Mouse (Mus musculus): Measurements from ENCODE around the gene Rbpj. TPM values are rescaled to one million over a fixed set of nuclear protein-coding genes. Genes with fewer than 3 reads are reported as not detected.
A peak's percentile ranks its signal among the peaks of the same experiment; 100 is the strongest.
"Not testable (repeated sequence)": the region's sequence is repeated elsewhere in the genome, so short reads cannot be mapped to it uniquely, and the experiment has no call there.

Rbpj gene
- total RNA-seq, 2 experiments from 2014 or later: 20.3 to 25.8 TPM

DNA sequence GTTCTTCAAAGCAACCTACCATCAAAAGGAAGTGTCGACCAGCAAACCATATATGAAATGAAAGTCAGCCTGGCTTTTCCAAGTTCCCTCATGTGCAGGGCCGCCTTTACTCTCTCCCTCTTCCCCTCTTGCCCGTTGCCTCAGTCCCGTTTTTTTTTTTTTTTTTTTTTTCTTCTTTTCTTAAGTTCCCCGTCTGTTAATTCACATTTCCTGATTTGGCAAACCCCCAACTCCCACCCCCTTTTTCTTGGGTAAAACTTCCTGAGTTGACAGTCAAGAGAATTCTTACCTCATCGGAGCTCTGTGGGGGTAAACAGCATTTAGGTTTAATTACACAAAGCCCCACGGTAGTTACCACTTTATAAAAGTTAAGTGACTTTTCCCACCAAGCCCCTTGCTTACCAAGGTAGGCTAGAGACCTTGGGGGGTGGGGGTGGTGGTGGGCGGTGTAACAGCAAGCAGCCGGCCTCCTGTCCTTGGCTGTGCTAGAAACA is 81.1 kb downstream of the Rbpj start:
- DNase-seq (ENCODE audit: low spot score in 2 of 2): no peak

DNA sequence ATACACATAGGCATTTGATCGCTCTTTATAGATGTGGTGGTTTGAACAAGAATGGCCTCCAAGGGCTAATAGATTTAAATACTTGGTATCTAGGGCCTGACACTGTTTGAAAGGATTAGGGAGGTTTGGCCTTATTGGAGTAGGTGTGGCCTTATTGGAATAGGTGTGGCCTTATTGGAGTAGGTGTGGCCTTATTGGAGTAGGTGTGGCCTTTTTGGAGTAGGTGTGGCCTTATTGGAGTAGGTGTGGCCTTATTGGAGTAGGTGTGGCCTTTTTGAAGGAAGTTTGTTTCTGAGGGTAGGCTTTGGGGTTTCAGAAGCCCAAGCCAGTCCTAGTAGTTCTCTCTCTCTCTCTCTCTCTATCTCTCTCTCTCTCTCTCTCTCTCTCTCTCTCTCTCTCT is 84.4 kb downstream of the Rbpj start:
- not testable (repeated sequence) for DNase-seq (ENCODE audit: low spot score in 2 of 2)

DNA sequence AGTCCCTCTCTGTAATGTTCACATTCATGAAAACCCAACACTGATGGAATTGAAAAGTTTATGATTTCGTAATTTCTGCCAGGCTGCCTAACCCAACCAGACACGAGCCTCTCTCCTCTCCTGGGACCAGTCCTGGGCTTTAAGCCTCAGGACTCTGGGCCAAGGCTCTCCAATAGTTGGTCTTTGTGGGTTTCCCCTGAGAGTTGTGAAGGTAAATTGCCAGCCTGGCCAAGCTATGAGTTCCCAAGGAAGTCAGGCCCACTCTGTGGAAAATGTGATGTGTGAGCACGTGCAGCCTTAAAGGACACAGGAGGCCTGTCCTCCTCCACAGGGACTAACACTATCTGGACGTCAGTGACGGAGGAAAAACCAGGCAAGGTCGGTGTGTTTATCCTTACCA is 85.4 kb downstream of the Rbpj start:
- no peak for DNase-seq (ENCODE audit: low spot score in 2 of 2)

DNA sequence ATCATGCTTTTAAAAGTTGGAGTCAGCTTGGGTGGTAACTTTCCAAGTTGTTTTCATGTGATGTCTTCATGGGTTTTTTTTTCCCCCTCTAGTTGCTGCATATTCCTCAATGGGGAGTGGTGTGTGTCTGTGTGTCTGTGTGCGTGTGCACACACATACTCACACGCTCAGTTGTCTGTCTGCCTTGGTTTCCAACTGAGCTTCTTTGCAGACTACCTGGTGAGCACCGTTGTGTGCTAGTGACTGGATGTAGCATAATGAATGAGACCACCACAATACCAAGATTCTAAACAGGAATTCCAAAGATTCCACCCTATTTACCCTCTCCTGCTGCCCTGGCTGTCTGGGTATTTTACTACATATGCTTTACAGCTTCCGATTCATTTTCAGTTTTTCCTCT is 86.0 kb downstream of the Rbpj start:
- DNase-seq (ENCODE audit: low spot score in 2 of 2): no peak

DNA sequence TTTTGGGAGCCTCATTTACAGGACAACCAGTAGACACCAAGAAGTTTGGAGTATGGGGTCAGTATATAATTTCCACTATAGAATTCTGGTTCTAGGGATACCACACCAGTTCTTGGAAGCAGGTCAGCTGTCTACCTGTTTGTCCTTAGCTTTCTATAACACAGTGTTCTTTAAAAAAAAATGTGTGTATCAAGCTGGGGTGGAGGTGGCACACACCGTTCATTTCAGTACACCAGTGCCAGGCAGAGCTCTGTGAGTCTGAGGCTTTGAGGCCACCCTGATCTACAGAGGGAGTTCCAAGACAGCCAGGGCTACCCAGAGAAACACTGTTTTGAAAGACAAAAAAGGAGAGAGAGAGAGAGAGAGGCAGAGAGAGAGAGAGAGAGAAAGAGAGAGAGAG is 87.3 kb downstream of the Rbpj start:
- DNase-seq (ENCODE audit: low spot score in 2 of 2): no peak

DNA sequence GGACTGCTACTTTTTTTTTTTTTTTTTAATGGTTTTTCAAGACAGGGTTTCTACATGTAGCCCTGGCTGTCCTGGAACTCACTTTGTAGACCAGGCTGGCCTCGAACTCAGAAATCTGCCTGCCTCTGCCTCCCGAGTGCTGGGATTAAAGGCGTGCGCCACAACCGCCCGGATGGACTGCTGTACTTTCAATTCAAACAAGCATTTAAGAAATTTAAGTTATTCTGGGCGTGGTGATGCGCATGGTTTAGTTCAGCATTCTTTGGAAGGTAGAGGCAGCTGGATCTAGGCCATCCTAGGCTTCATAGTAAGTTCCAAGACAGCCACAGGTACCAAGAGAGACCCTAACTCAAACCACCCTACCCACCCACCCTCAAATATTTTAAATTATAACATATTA is 88.2 kb downstream of the Rbpj start:
- DNase-seq (ENCODE audit: low spot score in 2 of 2): no peak

DNA sequence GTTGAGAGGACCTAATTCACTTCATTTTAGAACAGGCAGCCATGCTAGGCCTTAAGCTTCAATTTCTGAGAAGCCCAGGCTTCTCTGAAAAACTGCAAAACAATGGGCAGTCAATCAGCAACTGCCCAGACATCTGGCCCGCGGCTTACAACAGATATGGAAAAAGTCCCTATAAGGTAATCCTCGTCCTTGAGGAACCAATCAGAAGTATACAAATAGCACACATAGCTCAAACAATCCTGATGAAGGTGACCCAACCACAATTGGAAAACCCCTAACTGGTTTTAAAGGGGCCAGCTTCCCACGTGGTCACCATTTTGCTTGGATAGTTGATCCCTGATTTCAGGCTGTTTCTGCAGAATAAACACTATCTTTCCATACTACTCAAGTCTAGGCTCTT is 89.0 kb downstream of the Rbpj start:
- no peak for DNase-seq (ENCODE audit: low spot score in 2 of 2)

DNA sequence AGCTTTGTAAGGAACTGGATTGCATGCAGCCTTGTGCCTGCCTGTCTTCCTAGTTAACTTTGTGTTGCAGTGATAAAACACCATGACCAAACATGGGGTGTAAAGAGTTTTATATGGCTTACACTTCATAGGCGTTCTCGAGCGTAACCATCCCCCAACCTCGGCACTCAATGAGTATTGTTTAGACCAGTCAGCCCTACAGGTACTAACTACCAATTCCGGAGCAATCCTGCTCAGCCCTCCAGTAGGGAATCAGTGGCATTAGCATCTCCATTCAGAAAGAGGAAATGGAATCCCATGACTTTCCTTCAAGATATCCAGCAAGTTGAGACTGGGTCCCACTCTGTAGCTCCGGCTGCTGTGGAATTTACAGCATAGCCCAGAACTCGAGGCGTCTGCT is 89.5 kb downstream of the Rbpj start:
- DNase-seq (ENCODE audit: low spot score in 2 of 2): no peak

DNA sequence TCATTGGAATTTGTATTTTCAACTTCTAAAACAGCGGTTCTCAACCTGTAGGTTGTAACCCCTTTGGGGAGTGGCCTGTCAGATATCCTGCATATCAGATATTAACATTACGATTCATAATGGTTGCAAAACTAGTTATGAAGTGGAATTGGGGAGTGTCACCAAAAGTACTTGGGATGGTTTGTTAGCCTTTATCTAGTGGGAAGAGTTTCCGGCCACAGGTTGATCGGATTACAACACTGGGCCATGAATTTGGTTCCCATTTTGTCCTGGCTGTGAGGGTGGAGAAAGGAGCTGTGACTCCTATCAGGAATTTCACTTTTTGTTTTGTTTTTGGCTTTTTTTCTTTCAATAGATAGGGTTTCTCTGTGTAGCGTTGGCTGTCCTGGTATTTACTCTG is 90.0 kb downstream of the Rbpj start:
- no peak for DNase-seq (ENCODE audit: low spot score in 2 of 2)

DNA sequence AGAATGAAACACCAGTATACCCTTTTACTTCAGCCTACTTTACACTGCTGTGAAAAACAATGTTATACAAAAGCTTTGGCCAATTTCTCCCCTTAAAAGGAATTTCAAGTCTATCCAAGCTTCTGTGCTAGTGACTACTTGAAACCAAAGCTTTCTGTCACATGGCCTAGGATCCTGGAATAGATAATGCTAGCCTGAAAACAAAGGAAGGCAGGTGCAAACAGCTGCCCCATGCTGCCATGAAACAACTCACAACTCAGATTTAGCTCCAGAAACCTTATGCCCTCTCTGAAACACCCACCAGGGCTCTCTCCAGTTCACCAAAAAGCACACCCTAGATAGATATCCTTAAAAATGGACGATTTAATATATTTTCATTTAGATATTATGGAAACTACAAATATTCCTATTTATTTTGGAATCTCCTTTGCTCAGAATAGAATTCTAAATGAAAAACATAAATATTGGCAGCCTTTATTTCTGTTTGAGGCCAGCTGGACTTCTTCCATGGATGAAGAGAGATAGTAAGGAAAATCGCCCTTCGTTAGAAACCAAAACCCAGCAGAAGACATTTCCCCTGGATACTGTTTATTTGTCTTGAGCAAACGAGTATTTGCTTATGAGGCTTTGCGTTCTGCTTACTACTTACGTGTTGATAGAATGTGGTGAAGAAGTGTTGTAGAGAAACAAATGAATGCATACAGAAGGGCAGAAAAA is 91.8 kb downstream of the Rbpj start:
- no peak for DNase-seq (ENCODE audit: low spot score in 2 of 2)

DNA sequence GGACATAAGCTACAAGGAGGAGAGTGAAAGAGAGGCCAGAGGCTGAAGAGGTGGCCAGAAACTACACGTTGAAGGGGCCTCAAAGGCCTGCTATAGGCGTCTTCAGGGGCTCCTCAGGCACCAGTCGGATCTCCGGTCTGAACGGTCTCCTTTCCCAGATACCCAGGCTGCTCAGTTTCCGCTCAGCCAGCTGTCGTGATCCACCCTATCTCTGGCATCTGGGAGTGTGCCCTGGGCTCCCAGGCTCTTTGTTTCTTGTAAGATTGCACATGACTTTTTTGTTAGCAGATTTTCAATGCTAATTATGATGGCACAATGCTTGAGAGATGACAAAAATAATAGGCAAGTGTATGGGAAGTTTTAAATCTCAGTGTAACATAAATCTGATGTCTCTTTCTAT is 95.2 kb downstream of the Rbpj start:
- no peak for DNase-seq (ENCODE audit: low spot score in 2 of 2)

DNA sequence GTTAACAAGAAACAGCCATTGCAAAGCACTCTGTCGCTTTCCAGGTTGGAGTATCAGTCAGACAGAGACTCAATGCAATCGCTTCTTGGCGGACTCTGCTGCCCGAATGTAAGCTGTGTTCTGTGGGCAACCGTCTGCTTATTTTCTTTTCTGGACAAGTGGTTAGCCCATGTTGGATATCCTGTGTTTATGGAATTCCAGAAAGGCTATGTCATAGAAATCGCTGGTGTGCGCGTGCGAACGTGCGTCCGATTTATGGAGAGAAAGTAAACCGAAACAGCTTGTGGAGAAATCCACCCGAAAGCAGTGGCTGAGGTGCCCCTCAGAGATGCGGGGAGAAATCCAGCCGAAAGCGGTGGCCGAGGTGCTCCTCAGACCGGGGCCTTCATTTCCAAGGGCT is 98.4 kb downstream of the Rbpj start:
- no peak for DNase-seq (ENCODE audit: low spot score in 2 of 2)

DNA sequence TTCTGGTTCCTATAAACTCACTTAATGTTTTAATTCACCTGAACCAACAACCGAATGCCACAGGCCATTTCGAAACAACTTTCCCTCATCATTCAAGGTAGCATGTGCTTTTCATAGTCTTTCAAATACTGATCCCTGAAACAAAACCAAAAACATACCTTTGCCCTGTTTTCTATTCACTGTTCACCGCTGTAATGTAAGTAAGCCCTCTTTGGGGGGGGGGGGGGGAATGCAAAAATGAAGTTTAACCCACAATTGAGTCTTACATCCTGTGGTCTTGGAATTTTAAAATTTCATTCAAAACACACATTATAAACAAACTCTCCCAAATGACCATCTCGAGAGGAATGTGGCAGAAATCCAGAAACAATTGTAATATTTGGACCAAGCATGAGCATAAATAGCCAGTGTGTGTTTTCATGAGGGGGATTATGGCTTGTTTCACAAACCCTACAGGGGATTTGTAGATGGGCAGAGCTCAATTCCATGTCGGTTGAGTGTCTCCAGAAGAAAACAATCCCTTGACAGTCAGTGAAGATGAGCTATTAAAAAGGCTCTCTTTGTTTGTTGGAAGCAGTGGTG is 99.4 kb downstream of the Rbpj start:
- DNase-seq (ENCODE audit: low spot score in 2 of 2): no peak

DNA sequence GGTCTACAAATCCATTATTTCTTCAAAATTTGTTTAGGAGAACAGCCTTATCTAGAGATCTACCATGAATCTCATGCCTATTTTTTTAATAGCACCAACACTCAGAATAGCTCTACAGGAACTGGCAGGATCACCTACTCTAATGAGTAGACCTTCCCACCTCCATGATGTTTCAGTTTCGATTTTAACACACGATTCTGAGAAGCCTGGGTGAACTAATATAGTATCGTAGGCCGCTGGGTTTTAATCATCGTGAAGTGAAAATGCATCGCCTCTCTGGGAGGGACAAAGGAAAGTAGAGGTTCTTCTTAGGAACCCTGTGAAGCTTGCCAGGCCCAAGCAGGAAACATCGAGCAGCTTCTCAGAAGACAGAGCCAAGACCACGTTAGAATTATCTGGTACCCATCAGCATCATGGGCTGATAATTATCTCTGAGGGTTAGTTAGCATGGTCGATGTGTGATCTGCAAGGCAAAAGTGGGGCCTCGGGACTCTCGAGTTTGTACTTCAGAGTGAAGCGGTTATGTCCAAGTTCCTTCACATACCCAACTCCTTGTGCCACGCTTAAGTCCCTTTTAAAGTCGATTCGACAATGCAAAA is 100.6 kb downstream of the Rbpj start:
- no peak for DNase-seq (ENCODE audit: low spot score in 2 of 2)

DNA sequence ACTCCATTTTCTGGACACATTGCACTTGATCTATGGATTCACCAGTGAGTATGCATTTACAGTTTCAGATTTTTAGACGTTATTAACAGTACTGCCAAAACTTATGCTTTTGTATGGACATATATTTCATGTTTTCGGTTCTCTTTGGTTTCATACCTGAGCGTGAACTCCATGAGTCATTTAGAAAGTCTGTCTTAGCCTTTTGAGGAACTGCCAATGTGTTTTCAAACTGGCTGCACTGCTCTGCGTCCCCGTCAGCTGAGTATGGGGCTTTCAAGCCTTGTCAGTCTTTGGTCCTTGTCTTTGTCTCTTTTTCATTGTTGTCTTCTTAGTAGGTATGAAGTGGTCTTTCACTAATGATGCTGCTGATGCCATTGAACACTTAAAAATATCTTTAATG is 106.5 kb downstream of the Rbpj start:
- no peak for DNase-seq (ENCODE audit: low spot score in 2 of 2)

DNA sequence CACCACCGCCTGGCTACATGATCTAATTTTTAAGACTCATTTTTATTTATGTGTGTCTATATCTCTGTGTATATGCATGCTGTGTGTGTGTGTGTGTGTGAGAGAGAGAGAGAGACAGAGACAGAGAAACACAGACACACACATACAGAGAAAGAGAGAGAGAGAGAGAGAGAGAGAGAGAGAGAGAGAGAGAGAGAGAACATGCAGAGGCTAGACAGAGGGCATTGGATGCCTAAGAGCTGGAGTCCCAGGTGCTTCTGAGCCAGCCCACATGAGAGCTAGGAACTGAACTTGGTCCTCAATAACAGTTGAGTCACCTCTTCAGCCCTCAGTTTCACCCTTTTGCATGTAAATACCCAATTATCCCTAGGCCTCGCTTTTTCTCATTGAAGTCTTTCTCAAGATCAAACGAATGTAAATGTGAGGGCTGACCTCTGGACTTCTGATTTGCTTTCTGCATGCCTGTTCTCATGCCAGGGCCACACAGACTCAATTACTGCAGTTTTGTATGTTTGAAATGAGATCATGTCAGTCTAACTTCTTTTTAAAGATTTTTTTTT is 109.0 kb downstream of the Rbpj start:
- no peak for DNase-seq (ENCODE audit: low spot score in 2 of 2)

DNA sequence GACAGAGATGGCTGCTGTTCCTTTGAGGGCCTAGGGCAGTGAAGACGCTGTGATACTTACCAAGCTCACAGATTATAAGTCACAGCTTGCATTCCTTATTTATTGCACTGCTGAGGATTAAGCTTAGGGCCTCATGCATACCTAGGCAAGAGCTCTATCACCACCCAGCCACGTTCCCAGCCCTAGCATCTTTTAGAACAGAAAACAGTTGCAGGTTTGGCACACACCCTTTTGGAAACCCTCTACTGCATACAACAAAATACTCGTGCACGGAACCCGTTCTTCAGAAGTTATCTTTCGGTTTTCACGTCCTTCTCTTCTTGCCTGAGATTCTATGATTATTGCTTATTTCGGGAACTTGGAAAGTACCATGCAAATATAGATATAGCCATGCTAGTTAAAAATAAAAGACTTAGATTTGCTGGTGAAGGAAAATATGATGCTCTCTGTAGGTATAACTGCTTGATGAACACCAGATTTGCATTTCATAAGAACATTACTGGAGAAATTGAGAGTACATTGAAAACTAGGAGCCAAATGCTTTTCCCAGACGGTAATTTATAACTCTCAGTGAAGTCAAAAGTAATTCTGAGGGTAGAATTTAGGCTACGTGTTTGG is 111.4 kb downstream of the Rbpj start:
- DNase-seq (ENCODE audit: low spot score in 2 of 2): no peak

DNA sequence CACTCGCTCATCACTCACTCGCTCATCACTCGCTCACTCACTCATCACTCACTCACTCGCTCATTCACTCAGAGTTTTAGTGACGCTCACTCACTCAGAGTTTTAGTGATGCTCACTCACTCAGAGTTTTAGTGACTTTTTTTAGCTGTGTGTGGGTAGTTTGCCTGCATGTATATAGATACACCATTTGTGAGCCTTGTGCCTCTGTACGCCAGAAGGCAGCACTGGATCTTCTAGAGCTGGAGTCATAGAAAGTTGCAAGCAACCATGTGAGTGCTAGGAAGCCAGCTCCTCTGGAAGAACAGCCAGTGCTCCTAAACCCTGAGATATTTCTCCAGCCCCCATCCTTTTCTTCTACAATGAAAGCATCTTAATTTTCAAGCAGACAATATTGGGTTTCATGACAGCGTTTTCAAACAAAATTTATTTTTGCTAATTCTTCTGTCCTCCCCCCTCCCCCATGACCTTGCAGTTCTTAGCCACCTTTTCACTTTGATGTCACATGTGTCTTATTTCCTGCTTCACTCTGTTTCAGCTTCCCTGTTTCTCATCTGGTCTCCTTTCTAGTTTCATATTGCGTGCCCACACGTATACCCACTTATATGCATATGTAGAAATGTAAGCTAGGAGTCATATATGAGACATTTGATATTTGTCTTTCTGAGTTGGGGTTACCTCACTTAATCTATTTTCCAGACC is 118.3 kb downstream of the Rbpj start:
- no peak for DNase-seq (ENCODE audit: low spot score in 2 of 2)

DNA sequence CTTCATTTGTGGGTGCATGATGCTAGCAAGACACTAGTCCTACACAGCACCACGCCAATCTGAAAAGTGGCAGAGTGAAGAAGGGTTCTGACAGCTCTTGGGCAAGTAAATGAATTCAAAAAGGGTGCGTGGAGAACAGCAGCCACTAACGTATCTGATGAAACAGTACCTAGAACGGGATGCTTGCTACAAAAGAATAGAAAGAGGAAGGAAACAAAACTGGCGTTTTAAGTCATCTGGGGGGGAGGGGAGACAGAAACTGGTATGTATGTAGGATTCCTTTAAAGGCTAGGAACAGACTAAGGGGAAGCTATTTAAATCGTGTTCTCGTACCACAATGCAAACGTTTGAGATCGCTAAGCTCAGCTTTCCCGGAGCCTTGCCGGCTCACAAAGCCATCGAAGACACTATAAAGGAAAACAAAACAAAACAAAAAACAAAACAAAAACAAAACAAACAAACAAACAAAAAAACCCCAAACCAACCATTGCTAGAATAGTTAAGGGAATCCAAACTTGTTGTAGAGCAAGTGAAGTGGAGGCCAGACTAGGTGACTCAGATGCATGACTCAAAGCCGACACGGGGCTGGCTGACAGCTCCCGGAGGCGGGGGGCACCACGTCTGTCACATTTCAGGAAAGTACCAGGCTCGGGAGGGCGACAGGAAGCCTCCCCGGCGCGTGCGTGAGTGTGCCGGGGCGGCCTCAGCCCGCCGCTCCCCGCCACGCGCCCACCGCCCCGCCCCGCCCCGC is 122.6 kb downstream of the Rbpj start:
- peak in 1 of 2 experiments; percentile 16 for DNase-seq (ENCODE audit: low spot score in 2 of 2)

DNA sequence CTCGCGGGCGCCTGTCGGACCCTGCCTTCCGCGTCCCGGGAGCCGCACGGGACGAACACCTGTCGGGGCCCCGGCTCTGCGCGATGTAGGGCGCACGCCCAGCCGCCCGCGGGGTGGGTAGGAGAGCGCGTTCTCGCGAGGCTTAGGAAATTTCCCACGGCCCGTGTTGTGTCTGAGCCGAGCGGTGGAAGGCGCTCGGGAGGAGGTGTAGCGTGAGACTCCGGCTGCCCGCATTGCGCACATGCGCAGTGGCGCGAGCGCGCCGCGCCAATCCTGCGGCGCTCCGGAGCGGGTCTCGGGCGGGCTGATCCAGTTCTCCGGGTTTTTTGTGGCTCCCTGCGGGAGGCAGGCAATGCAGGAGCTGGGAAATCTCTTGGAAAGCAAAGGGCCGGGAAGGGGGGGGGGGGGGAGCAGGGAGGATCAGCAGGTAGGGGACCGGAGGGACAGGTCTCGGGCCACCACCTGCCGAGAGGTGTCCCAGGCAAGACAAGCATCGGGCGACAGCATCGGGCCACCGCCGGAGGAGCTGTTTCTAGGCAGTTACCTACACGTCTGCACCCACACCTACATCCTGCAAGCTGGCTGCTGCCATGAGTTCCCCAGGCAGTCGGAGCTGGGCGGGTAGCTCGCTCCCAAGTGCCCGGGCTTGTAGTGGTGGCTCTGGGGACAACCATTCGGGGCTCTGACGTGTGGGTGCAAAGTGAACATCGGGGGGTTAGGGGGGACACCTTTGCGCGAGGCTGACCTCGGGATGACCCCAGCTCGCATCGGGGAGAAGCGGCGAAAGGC is 123.4 kb downstream of the Rbpj start:
- DNase-seq (ENCODE audit: low spot score in 2 of 2): peak; percentile 96 to 99
